Mouse (Mus musculus) bone marrow macrophage, adult 2 months (primary cell): ENCODE data around the gene Cdipt. TPM values are rescaled to one million over a fixed set of nuclear protein-coding genes. Genes with fewer than 3 reads are reported as not detected.

Experiments
- H3K27ac ChIP-seq: 2 replicates; pipeline ENCODE4 v1.5.1; 2012; ENCODE audit warnings: low read depth, low read length; ENCODE audit not compliant: insufficient read depth
- H3K4me1 ChIP-seq: 2 replicates; pipeline ENCODE4 v1.6.1; 2012; ENCODE audit warnings: low read length; ENCODE audit not compliant: control insufficient read depth, insufficient read depth
- H3K4me3 ChIP-seq: 2 replicates; pipeline ENCODE4 v1.5.1; 2012; ENCODE audit warnings: mild to moderate bottlenecking, low read length, moderate library complexity; ENCODE audit not compliant: insufficient read depth
- CTCF ChIP-seq: IDR thresholded peaks from 2 replicates; pipeline ENCODE4 v1.5.1; 2012; ENCODE audit warnings: low read depth, mild to moderate bottlenecking, low read length, moderate library complexity
- POLR2A ChIP-seq: IDR thresholded peaks from 2 replicates; pipeline ENCODE4 v1.6.1; 2012; ENCODE audit warnings: mild to moderate bottlenecking, low read depth, low read length, borderline replicate concordance
- polyA plus RNA-seq: library from polyadenylated mRNA; stranded (reverse); fragments of >200 nt; gene quantifications from 2 replicates; pipeline ENCODE4 v1.2.4, GENCODE M21; 2012; ENCODE audit not compliant: missing spikeins, insufficient read depth, insufficient read length

Cdipt gene
- polyA plus RNA-seq, 1 experiment, result 112 TPM

GRCm38 (mm10) chr7:127018416-127019305 lies 42.9 kb downstream of the Cdipt start:
- TF ChIP-seq POLR2A (no peak), CTCF (no peak)
- Histone ChIP-seq H3K4me3 (no peak overlapping the region), H3K4me1 (peaks cover 28% of the 10 kb centered on the region), H3K27ac (no peak overlapping the region)

GRCm38 (mm10) chr7:127019306-127019960 lies 43.7 kb downstream of the Cdipt start:
- Histone ChIP-seq H3K4me3 (no peak overlapping the region), H3K27ac (no peak overlapping the region), H3K4me1 (peaks cover 30% of the 10 kb centered on the region)
- TF ChIP-seq POLR2A (no peak), CTCF (no peak)

GRCm38 (mm10) chr7:127020031-127020430 lies 44.3 kb downstream of the Cdipt start:
- H3K27ac ChIP-seq, result no peak overlapping the region
- no peak overlapping the region for H3K4me3 ChIP-seq
- peaks cover 29% of the 10 kb centered on the region for H3K4me1 ChIP-seq
- TF ChIP-seq POLR2A (no peak), CTCF (no peak)

GRCm38 (mm10) chr7:127020491-127020890 lies 44.8 kb downstream of the Cdipt start:
- Histone ChIP-seq H3K27ac (no peak overlapping the region), H3K4me3 (no peak overlapping the region), H3K4me1 (peaks cover 24% of the 10 kb centered on the region)
- no peak for TF ChIP-seq POLR2A
- no peak for TF ChIP-seq CTCF

GRCm38 (mm10) chr7:127020901-127021562 lies 45.3 kb downstream of the Cdipt start, which contains the start of the genes Gm42742 and Prrt2:
Gene Gm42742, minus strand, starts transcription at chr7:127021097.
Gene Prrt2, minus strand, starts transcription at chr7:127021211.
- H3K4me3 ChIP-seq, result no peak within 1 kb of the TSS
- no peak within 1 kb of the TSS for H3K27ac ChIP-seq
- TF ChIP-seq CTCF (no peak), POLR2A (no peak)
- peaks cover 21% of the 10 kb centered on the region for H3K4me1 ChIP-seq

GRCm38 (mm10) chr7:127021563-127022527 lies 46.1 kb downstream of the Cdipt start:
- H3K27ac ChIP-seq, result no peak overlapping the region
- H3K4me1 ChIP-seq, result peaks cover 21% of the 10 kb centered on the region

GRCm38 (mm10) chr7:127022528-127023271 lies 47.0 kb downstream of the Cdipt start:
- Histone ChIP-seq H3K4me1 (peaks cover 21% of the 10 kb centered on the region), H3K4me3 (peak overlapping the region; percentile 25; the same call in 1 of the 2 replicates), H3K27ac (no peak overlapping the region)
- TF ChIP-seq POLR2A (no peak), CTCF (no peak)

More at GRCm38 (mm10) chr7:127021563-127022527, 46.1 kb downstream of the Cdipt start:
- TF ChIP-seq POLR2A (no peak), CTCF (no peak)
- H3K4me3 ChIP-seq, result no peak overlapping the region

- H3K27ac ChIP-seq, result no peak overlapping the region
- H3K4me1 ChIP-seq, result peaks cover 26% of the 10 kb centered on the region
- TF ChIP-seq CTCF (no peak), POLR2A (no peak)
- H3K4me3 ChIP-seq, result peak overlapping the region; percentile 25
Measured at GRCm38 (mm10) chr7:127023272-127023691, 47.6 kb downstream of the Cdipt start.
